Mouse (Mus musculus) CD4-positive, CD25-positive, alpha-beta regulatory T cell, adult 4 months (primary cell): Measurements from ENCODE around the gene Cdc42. TPM values are rescaled to one million over a fixed set of nuclear protein-coding genes. Genes with fewer than 3 reads are reported as not detected.

Source experiments
- ATAC-seq: one replicate; pipeline ENCODE4 v1.8.0; 2017
- polyA plus RNA-seq, 2 experiments: library from polyadenylated mRNA; unstranded; fragments of 100-300 nt; shearing (Covaris generic); gene quantifications; one replicate each; pipeline ENCODE4 v1.2.1; 2017

Gene Cdc42
- polyA plus RNA-seq, 2 experiments from 2014 or later, result 630 to 632 TPM

GRCm38 (mm10) chr4:137371596-137372523 is 14.3 kb upstream of the Cdc42 start:
- ATAC-seq, result no peak

- ATAC-seq, result no peak
Measured at GRCm38 (mm10) chr4:137369954-137370750, 12.6 kb upstream of the Cdc42 start.

GRCm38 (mm10) chr4:137368198-137368597 is 10.7 kb upstream of the Cdc42 start:
- peak; percentile 15 for ATAC-seq

- peak; percentile 91 for ATAC-seq
Measured at GRCm38 (mm10) chr4:137367275-137368088, 10.0 kb upstream of the Cdc42 start.

GRCm38 (mm10) chr4:137366097-137366496 is 8.6 kb upstream of the Cdc42 start:
- no peak for ATAC-seq

GRCm38 (mm10) chr4:137365356-137366062 is 8.0 kb upstream of the Cdc42 start:
- ATAC-seq, result no peak

- no peak for ATAC-seq
Measured at GRCm38 (mm10) chr4:137364826-137365225, 7.3 kb upstream of the Cdc42 start.

- ATAC-seq, result no peak
Measured at GRCm38 (mm10) chr4:137360996-137361395, 3.5 kb upstream of the Cdc42 start.

GRCm38 (mm10) chr4:137358291-137359002 is 927 bp upstream of the Cdc42 start:
- peak; percentile 54 for ATAC-seq

GRCm38 (mm10) chr4:137356674-137357510 is 628 bp downstream of the Cdc42 start:
- peak; percentile 22 for ATAC-seq

- no peak for ATAC-seq
Measured at GRCm38 (mm10) chr4:137350627-137351026, 6.9 kb downstream of the Cdc42 start.

- peak; percentile 77 for ATAC-seq
Measured at GRCm38 (mm10) chr4:137345790-137346189, 11.7 kb downstream of the Cdc42 start.

- ATAC-seq, result peak; percentile 48
Measured at GRCm38 (mm10) chr4:137345112-137345511, 12.4 kb downstream of the Cdc42 start.

GRCm38 (mm10) chr4:137342816-137343215 is 14.7 kb downstream of the Cdc42 start:
- no peak for ATAC-seq

- ATAC-seq, result no peak
Measured at GRCm38 (mm10) chr4:137339415-137339814, 18.1 kb downstream of the Cdc42 start.

- ATAC-seq, result no peak
Measured at GRCm38 (mm10) chr4:137336468-137336867, 21.1 kb downstream of the Cdc42 start.

GRCm38 (mm10) chr4:137332051-137332450 is 25.5 kb downstream of the Cdc42 start:
- ATAC-seq, result no peak

GRCm38 (mm10) chr4:137326494-137326893 is 31.0 kb downstream of the Cdc42 start:
- no peak for ATAC-seq

- ATAC-seq, result no peak
Measured at GRCm38 (mm10) chr4:137324926-137325325, 32.6 kb downstream of the Cdc42 start.
